Mouse (Mus musculus): ENCODE results near the gene Apol7a. TPM values are rescaled to one million over a fixed set of nuclear protein-coding genes. Genes with fewer than 3 reads are reported as not detected.

Apol7a gene
- not detected for polyA plus RNA-seq (2014; fragmentation: Illumina TruSeq; extraction: RNeasy Lipid Tissue Mini Kit (QIAGEN cat#74804); ENCODE audit: low read depth, low replicate concordance)

DNA sequence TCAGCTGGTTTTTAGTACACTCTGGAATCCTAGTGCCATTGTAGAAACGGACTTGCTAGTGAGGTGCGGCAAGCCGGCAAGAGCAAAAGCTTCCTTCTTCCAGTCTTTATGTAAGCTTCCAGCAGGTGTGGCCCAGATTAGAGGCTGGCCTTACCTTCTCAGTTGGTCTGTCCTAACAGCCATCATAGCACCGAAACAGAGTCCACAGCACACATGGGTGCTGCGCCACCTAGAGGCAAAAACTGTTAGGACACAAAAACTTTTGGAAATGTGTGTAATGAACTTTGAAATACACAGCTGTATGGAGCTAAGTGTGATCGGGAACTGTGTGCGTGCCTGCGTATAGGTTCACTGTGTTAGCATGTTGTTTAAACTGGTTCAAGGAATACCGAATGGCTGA lies at the start of gene Apol7a:
Apol7a (minus strand) TSS at position 84 of the 400 bp plus-strand sequence.

DNA sequence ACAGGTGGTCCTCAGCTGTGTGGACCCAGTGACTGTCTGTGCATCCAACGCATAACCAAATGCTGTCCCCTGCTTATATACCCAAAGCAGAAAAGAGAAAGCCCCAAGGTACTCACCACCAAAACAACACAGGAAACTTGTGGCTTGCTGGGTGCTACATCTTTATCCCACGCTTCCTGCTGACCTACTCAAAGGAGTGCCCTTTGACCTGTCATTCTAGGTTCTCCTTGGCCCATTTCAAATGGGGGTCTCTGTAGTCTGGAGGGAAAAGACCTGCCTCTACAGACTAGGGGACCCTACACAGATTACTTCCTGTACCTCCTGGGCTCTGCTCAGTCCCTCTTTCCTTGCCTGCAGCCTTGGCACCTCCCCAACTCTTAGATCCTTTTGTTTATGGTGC lies 48.5 kb upstream of the Apol7a start, which contains the start of gene Apol7b:
Apol7b (minus strand) TSS at position 101 of the 400 bp plus-strand sequence.

DNA sequence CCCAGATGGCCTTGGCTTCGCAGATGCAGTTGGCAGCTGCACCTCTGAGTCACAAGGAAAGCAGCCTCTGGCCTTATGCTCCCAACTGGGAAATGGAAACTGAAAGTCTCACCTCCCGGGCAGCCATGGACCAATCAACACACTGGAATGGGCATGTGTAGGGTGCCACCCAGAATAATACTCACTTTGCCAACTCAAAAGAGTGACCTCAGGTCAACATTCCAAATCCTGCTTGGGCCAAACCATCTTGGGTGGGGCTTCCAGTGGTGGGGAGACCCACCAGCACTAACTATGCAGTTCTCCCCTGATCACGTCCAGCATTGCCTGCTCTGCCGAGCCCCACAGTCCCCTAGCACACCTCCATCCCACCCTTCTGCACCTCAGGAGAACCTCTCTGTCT lies 12.1 kb upstream of the Apol7a start, which contains the start of gene Apol9a:
Apol9a (minus strand) TSS at position 101 of the 400 bp plus-strand sequence.

Other genes with a start within 250 kb of the Apol7a start
- gene Rbfox2, start 92.1 kb downstream of the Apol7a start, polyA plus RNA-seq (2014; fragmentation: Illumina TruSeq; extraction: RNeasy Lipid Tissue Mini Kit (QIAGEN cat#74804); ENCODE audit: low read depth, low replicate concordance) = 45.2 TPM
- gene Apol9a, start 12.0 kb upstream of the Apol7a start, polyA plus RNA-seq (2014; fragmentation: Illumina TruSeq; extraction: RNeasy Lipid Tissue Mini Kit (QIAGEN cat#74804); ENCODE audit: low read depth, low replicate concordance) = 0.41 TPM
- not detected for gene Apol7b, start 48.4 kb upstream of the Apol7a start, polyA plus RNA-seq (2014; fragmentation: Illumina TruSeq; extraction: RNeasy Lipid Tissue Mini Kit (QIAGEN cat#74804); ENCODE audit: low read depth, low replicate concordance)
- gene Apol10a, start 77.9 kb upstream of the Apol7a start, polyA plus RNA-seq (2014; fragmentation: Illumina TruSeq; extraction: RNeasy Lipid Tissue Mini Kit (QIAGEN cat#74804); ENCODE audit: low read depth, low replicate concordance) = not detected
- not detected for gene Apol11a, start 109.2 kb upstream of the Apol7a start, polyA plus RNA-seq (2014; fragmentation: Illumina TruSeq; extraction: RNeasy Lipid Tissue Mini Kit (QIAGEN cat#74804); ENCODE audit: low read depth, low replicate concordance)
- not detected for gene Apol7c, start 134.2 kb upstream of the Apol7a start, polyA plus RNA-seq (2014; fragmentation: Illumina TruSeq; extraction: RNeasy Lipid Tissue Mini Kit (QIAGEN cat#74804); ENCODE audit: low read depth, low replicate concordance)
- not detected for gene 1700025B11Rik, start 162.8 kb upstream of the Apol7a start, polyA plus RNA-seq (2014; fragmentation: Illumina TruSeq; extraction: RNeasy Lipid Tissue Mini Kit (QIAGEN cat#74804); ENCODE audit: low read depth, low replicate concordance)
- 1.3 TPM for gene Apol10b, start 197.0 kb upstream of the Apol7a start, polyA plus RNA-seq (2014; fragmentation: Illumina TruSeq; extraction: RNeasy Lipid Tissue Mini Kit (QIAGEN cat#74804); ENCODE audit: low read depth, low replicate concordance)
- gene Gm36245, start 200.1 kb upstream of the Apol7a start, polyA plus RNA-seq (2014; fragmentation: Illumina TruSeq; extraction: RNeasy Lipid Tissue Mini Kit (QIAGEN cat#74804); ENCODE audit: low read depth, low replicate concordance) = not detected
- gene Apol11b, start 244.2 kb upstream of the Apol7a start, polyA plus RNA-seq (2014; fragmentation: Illumina TruSeq; extraction: RNeasy Lipid Tissue Mini Kit (QIAGEN cat#74804); ENCODE audit: low read depth, low replicate concordance) = not detected

All from adrenal gland, adult 10 weeks (tissue).